Mouse (Mus musculus) ES-Bruce4 (cell line): ENCODE results near the gene Btrc. TPM values are rescaled to one million over a fixed set of nuclear protein-coding genes. Genes with fewer than 3 reads are reported as not detected.

ENCODE experiments used
- H3K27ac ChIP-seq: 2 replicates; pipeline ENCODE4 v1.5.1; 2012; ENCODE audit warnings: low read length, inconsistent platforms; ENCODE audit not compliant: insufficient read depth
- H3K27me3 ChIP-seq: 2 replicates; pipeline ENCODE4 v1.6.1; 2012; ENCODE audit warnings: mild to moderate bottlenecking, low read length, inconsistent platforms; ENCODE audit not compliant: control insufficient read depth, poor library complexity, insufficient read depth, severe bottlenecking
- H3K36me3 ChIP-seq: 2 replicates; pipeline ENCODE4 v1.6.1; 2012; ENCODE audit warnings: inconsistent platforms, mild to moderate bottlenecking, low read length, moderate library complexity; ENCODE audit not compliant: control insufficient read depth, poor library complexity, insufficient read depth, severe bottlenecking
- H3K4me1 ChIP-seq: one replicate; pipeline ENCODE4 v1.8.1; 2011; ENCODE audit warnings: low read length; ENCODE audit not compliant: control insufficient read depth, insufficient read depth
- H3K4me3 ChIP-seq: 2 replicates; pipeline ENCODE4 v1.5.1; 2011; ENCODE audit warnings: low read depth, mild to moderate bottlenecking, low read length
- H3K9ac ChIP-seq: 2 replicates; pipeline ENCODE4 v1.6.1; 2012; ENCODE audit warnings: low read depth, mild to moderate bottlenecking, inconsistent platforms; ENCODE audit not compliant: poor library complexity, severe bottlenecking
- H3K9me3 ChIP-seq: replicated peaks from 2 replicates; pipeline ENCODE4 v1.6.1; 2012; ENCODE audit warnings: mild to moderate bottlenecking, low read length, inconsistent platforms; ENCODE audit not compliant: control insufficient read depth, poor library complexity, insufficient read depth, severe bottlenecking
- CTCF ChIP-seq: IDR thresholded peaks from one replicate; pipeline ENCODE4 v1.8.1; 2011; ENCODE audit warnings: low read depth, low read length
- EP300 ChIP-seq: IDR thresholded peaks from 2 replicates; pipeline ENCODE4 v1.6.1; 2011; ENCODE audit warnings: low read depth, low read length; ENCODE audit not compliant: insufficient read depth
- POLR2A ChIP-seq: IDR thresholded peaks from one replicate; pipeline ENCODE4 v1.8.1; 2011; ENCODE audit warnings: low read length; ENCODE audit not compliant: insufficient read depth
- polyA plus RNA-seq: library from polyadenylated mRNA; stranded (reverse); fragments of >200 nt; gene quantifications from 2 replicates; pipeline ENCODE4 v1.2.4, GENCODE M21; 2011; ENCODE audit warnings: low read depth; ENCODE audit not compliant: missing spikeins, insufficient read depth, insufficient read length

Btrc gene
- polyA plus RNA-seq, 1 experiment: 38.9 TPM

DNA sequence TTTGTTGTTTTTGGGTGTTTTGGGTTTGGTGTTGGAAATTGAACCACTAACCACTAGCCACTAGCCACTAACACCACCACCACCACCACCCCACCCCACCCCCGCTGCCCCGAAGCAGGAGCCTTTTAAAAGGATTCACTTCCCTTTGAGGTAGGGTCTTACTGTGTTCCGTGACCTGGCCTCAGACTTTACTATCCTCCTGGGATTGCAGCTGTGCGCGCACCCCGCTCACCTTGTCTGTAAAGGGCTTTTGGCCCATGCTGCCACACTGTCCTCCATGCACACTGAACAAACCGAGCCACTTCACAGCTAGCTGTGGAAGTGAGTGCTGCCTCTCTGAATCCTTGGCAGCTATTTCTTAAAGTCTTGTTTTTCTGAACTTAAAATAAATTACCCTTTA lies 141.9 kb downstream of the Btrc start:
- H3K27ac ChIP-seq: no peak overlapping the region

DNA sequence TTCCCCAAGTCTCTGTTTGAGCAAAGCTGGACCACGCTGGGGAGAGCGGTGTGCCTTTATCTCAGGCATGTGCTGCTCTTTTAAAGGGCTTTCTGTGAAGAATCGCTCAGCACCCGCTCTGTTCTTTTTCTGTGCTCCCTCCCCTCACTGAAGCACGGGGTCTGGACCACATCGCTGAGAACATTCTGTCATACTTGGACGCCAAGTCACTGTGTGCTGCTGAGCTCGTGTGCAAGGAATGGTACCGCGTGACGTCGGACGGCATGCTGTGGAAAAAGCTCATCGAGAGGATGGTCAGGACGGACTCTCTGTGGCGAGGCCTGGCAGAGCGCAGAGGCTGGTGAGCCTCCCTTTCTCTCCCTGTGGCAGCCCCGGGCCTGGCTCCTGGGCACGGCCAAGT lies 144.0 kb downstream of the Btrc start:
- no peaks in the 10 kb centered on the region for H3K27me3 ChIP-seq
- H3K4me1 ChIP-seq: no peaks in the 10 kb centered on the region
- no peak overlapping the region for H3K9ac ChIP-seq
- no peak overlapping the region for H3K27ac ChIP-seq
- TF ChIP-seq POLR2A: no peak
- TF ChIP-seq CTCF: no peak
- H3K9me3 ChIP-seq: no peaks in the 10 kb centered on the region
- H3K36me3 ChIP-seq: no peaks in the 10 kb centered on the region
- H3K4me3 ChIP-seq: no peak overlapping the region

More for the DNA sequence above, 141.9 kb downstream of the Btrc start:
- Histone ChIP-seq H3K4me3 (no peak overlapping the region), H3K9me3 (no peaks in the 10 kb centered on the region), H3K27me3 (no peaks in the 10 kb centered on the region), H3K4me1 (no peaks in the 10 kb centered on the region), H3K9ac (no peak overlapping the region), H3K36me3 (no peaks in the 10 kb centered on the region)
- TF ChIP-seq CTCF (no peak), POLR2A (no peak), EP300 (no peak)

DNA sequence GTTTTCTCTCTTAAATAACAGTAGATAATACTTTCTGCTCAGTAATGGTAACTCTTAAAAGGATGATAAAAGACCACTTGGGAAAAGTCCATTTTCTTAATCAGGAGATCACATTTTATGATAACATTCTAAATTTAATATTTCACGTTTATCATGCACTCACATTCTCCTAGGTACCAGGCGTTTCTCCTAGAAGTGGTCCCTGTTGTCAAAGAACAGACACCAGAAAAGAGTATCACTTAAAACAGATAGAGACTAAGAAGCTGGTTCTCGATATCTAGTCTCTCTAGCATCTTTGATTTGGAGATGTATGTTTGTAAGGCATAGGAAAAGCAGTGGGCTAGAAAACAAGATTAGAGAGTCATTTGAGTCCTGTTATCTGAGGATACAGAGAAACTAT lies 147.1 kb downstream of the Btrc start:
- H3K36me3 ChIP-seq: no peaks in the 10 kb centered on the region
- H3K27ac ChIP-seq: no peak overlapping the region
- TF ChIP-seq CTCF: no peak
- TF ChIP-seq POLR2A: no peak
- no peak for TF ChIP-seq EP300
- H3K27me3 ChIP-seq: no peaks in the 10 kb centered on the region
- H3K9ac ChIP-seq: no peak overlapping the region
- no peaks in the 10 kb centered on the region for H3K4me1 ChIP-seq
- H3K4me3 ChIP-seq: no peak overlapping the region
- H3K9me3 ChIP-seq: no peaks in the 10 kb centered on the region

DNA sequence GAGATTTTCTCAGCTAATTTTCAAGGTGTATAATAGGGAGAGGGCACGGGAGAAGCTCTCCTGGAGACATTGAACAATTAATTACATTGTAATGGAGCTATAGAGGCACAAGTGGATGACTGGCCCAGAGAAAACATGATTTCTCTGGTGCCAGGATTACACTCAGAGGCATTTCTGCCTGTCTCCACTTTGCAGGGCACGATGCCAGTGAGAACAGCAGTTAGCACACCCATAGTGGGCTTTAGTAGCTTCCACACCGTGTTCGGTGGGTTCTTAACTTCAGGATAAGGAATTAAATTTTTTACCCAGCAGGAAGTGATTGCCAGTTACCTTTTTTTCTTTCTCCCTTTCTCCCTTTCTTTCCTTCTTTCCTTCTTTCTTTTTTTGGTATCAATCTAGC lies 147.9 kb downstream of the Btrc start:
- H3K9ac ChIP-seq: no peak overlapping the region
- TF ChIP-seq EP300 (no peak), CTCF (no peak), POLR2A (no peak)

DNA sequence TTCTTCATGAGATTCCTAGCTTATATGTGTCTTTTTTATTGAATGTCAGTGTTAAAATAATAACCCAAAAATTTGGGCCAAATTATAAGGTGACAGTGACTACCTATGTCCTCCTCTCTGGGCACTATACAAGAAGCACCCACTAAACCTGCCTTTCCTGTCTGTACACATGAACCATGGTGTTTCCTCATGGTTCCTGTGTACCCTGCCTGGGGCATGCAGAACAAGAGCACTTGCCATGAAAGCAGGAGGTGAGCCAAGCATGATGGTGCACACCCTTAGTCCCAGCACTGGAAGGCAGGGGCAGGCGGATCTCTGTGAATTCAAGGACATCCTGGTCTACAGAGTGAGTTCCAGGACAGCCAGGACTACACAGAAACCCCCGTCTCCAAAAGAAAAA lies 151.8 kb downstream of the Btrc start:
- no peak overlapping the region for H3K9ac ChIP-seq
- TF ChIP-seq POLR2A: no peak
- no peak for TF ChIP-seq EP300
- TF ChIP-seq CTCF: no peak
- H3K27ac ChIP-seq: no peak overlapping the region
- H3K4me1 ChIP-seq: no peaks in the 10 kb centered on the region
- H3K9me3 ChIP-seq: no peaks in the 10 kb centered on the region
- no peaks in the 10 kb centered on the region for H3K27me3 ChIP-seq
- no peak overlapping the region for H3K4me3 ChIP-seq
- no peaks in the 10 kb centered on the region for H3K36me3 ChIP-seq

More for the DNA sequence above, 147.9 kb downstream of the Btrc start:
- no peaks in the 10 kb centered on the region for H3K4me1 ChIP-seq
- H3K36me3 ChIP-seq: no peaks in the 10 kb centered on the region
- no peak overlapping the region for H3K4me3 ChIP-seq
- no peaks in the 10 kb centered on the region for H3K27me3 ChIP-seq
- no peaks in the 10 kb centered on the region for H3K9me3 ChIP-seq
- no peak overlapping the region for H3K27ac ChIP-seq

DNA sequence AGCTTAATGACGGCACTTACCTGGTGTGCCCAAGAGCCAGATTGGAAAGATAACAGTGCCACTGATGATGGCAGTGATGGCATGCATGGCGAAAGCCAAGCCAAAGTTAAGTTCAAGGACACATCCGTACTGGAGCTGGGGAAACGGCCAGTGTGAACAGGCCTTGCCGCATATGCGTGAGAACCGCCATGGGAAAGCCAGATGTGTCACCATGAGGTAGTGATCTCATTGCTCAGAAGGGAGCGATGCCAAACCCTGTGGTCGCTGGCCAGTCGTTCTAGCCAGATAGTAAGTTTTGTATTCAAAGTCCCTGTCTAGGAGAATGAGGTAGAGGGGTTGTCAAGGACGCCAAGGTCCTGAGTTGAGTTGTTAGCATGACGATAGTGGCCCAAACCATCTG lies 152.7 kb downstream of the Btrc start:
- Histone ChIP-seq H3K9me3 (no peaks in the 10 kb centered on the region), H3K9ac (no peak overlapping the region), H3K4me1 (no peaks in the 10 kb centered on the region), H3K27ac (no peak overlapping the region), H3K4me3 (no peak overlapping the region), H3K36me3 (no peaks in the 10 kb centered on the region), H3K27me3 (no peaks in the 10 kb centered on the region)
- TF ChIP-seq POLR2A (no peak), EP300 (no peak), CTCF (no peak)
